Mouse (Mus musculus) lung, embryonic 14.5 days (tissue): ENCODE data around the gene Bcl6b. TPM values are rescaled to one million over a fixed set of nuclear protein-coding genes. Genes with fewer than 3 reads are reported as not detected.
A peak's percentile ranks its signal among the peaks of the same experiment; 100 is the strongest.

Experiments
- ATAC-seq: fragments of 200-750 bp; cut with Nextera tagmentation; 2 replicates; pipeline ENCODE4 v1.8.0; 2017; ENCODE audit warnings: mild to moderate bottlenecking, moderate TSS enrichment, moderate library complexity; ENCODE audit not compliant: insufficient read depth
- DNase-seq: peaks from one replicate; pipeline ENCODE4 v3.0.0-alpha.2; 2015
- H3K27ac ChIP-seq: fragments of 300-500 bp; sonication (generic); 2 replicates; pipeline ENCODE4 v1.5.1; 2014; ENCODE audit warnings: low read depth, mild to moderate bottlenecking, moderate library complexity
- H3K27me3 ChIP-seq: fragments of 300-500 bp; sonication (generic); 2 replicates; pipeline ENCODE4 v1.6.1; 2014; ENCODE audit warnings: low read length, control low read depth; ENCODE audit not compliant: insufficient read depth
- H3K36me3 ChIP-seq: fragments of 300-500 bp; sonication (generic); 2 replicates; pipeline ENCODE4 v1.6.1; 2014; ENCODE audit warnings: control low read depth; ENCODE audit not compliant: insufficient read depth
- H3K4me1 ChIP-seq: fragments of 300-500 bp; sonication (generic); 2 replicates; pipeline ENCODE4 v1.6.1; 2014; ENCODE audit warnings: antibody characterized with exemption, control low read depth; ENCODE audit not compliant: insufficient read depth
- H3K4me2 ChIP-seq: fragments of 300-500 bp; sonication (generic); 2 replicates; pipeline ENCODE4 v1.6.1; 2014; ENCODE audit warnings: mild to moderate bottlenecking
- H3K4me3 ChIP-seq: fragments of 300-500 bp; sonication (generic); 2 replicates; pipeline ENCODE4 v1.5.1; 2014; ENCODE audit warnings: low read depth, low read length
- H3K9ac ChIP-seq: fragments of 300-500 bp; sonication (generic); 2 replicates; pipeline ENCODE4 v1.6.1; 2014
- H3K9me3 ChIP-seq: fragments of 300-500 bp; sonication (generic); 2 replicates; pipeline ENCODE4 v1.6.1; 2016; ENCODE audit warnings: low read depth, low read length, control low read depth
- CTCF ChIP-seq: IDR thresholded peaks from 2 replicates; pipeline ENCODE4 v1.5.1; 2016; ENCODE audit warnings: antibody characterized with exemption, low read depth
- WGBS: fragments of 180-500 bp; shearing (Covaris S2); extraction: QIAGEN DNeasy Blood & Tissue Kit; methylation state at CpG from one replicate; pipeline ENCODE4 v1.1.7; 2014; 5-methylcytosine and 5-hydroxymethylcytosine counted together
- polyA plus RNA-seq: library from polyadenylated mRNA; unstranded; fragments of >200 nt; fragmentation: Nextera tagmentation; extraction: Ambion mirVana; gene quantifications from 2 replicates; pipeline ENCODE4 v1.2.1, GENCODE M21; 2014

Gene Bcl6b
- polyA plus RNA-seq, 1 experiment from 2014 or later: 30.9 TPM

- ATAC-seq: peak; percentile 58; the same call in 1 of the 2 replicates
- peaks cover 37% of the 10 kb centered on the region for H3K27me3 ChIP-seq
- TF ChIP-seq CTCF: peak; percentile 46
These were observed 25.4 kb upstream of the Bcl6b start, which contains the start of gene Alox12 for GRCm38 (mm10) chr11:70254931-70255531. TSS of gene Alox12 (minus strand) at chr11:70255353.

GRCm38 (mm10) chr11:70254337-70254736 is 24.7 kb upstream of the Bcl6b start:
- no peaks in the 10 kb centered on the region for H3K36me3 ChIP-seq
- H3K4me1 ChIP-seq: no peaks in the 10 kb centered on the region
- WGBS: 4% methylated on average over 18 of the region's 18 CpGs
- DNase-seq (no peak), ATAC-seq (no peak)
- H3K9me3 ChIP-seq: no peaks in the 10 kb centered on the region
- H3K27me3 ChIP-seq: peaks cover 37% of the 10 kb centered on the region
- peak overlapping the region; percentile 36; the same call in 1 of the 2 replicates for H3K9ac ChIP-seq
- peak overlapping the region; percentile 30 for H3K4me3 ChIP-seq
- no peak overlapping the region for H3K27ac ChIP-seq
- H3K4me2 ChIP-seq: peak overlapping the region; percentile 60
- TF ChIP-seq CTCF: no peak

More at GRCm38 (mm10) chr11:70254931-70255531, 25.4 kb upstream of the Bcl6b start, which contains the start of gene Alox12:
- Histone ChIP-seq H3K4me2 (peak within 1 kb of the TSS; percentile 60), H3K9me3 (no peaks in the 10 kb centered on the region), H3K36me3 (no peaks in the 10 kb centered on the region), H3K9ac (peak within 1 kb of the TSS; percentile 36), H3K4me1 (no peaks in the 10 kb centered on the region), H3K4me3 (peak within 1 kb of the TSS; percentile 30), H3K27ac (no peak within 1 kb of the TSS)
- peak; percentile 56 for DNase-seq
- 2% methylated on average over 25 of the region's 25 CpGs for WGBS

DNA sequence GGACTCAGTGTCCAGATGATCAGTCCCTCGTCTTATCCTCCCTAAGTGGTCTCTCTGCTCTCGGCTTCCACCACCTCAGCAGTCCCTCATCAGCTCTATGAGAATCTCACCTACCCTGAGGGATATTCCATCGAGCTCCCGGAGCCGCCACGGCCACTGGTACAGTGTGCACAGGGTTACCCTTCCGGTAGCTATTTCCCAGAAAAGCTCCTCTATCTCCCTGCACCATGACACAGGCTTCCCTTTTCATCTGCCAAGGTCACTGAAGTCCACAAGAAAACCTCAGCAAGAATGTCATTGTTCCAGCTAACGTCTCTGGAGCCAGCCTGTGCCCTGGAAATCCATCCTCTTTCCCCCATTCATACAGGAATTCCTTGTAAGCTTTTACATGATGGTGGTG is 22.3 kb upstream of the Bcl6b start:
- DNase-seq (no peak), ATAC-seq (no peak)
- Histone ChIP-seq H3K36me3 (no peaks in the 10 kb centered on the region), H3K4me2 (no peak overlapping the region), H3K9me3 (no peaks in the 10 kb centered on the region), H3K27me3 (peaks cover 37% of the 10 kb centered on the region), H3K9ac (no peak overlapping the region), H3K27ac (no peak overlapping the region), H3K4me3 (no peak overlapping the region), H3K4me1 (no peaks in the 10 kb centered on the region)
- 76% methylated on average over 8 of the region's 8 CpGs for WGBS
- TF ChIP-seq CTCF: no peak

GRCm38 (mm10) chr11:70250150-70250549 is 20.6 kb upstream of the Bcl6b start:
- Histone ChIP-seq H3K4me2 (no peak overlapping the region), H3K4me1 (no peaks in the 10 kb centered on the region), H3K27ac (no peak overlapping the region), H3K27me3 (peaks cover 33% of the 10 kb centered on the region), H3K4me3 (no peak overlapping the region), H3K36me3 (no peaks in the 10 kb centered on the region), H3K9me3 (no peaks in the 10 kb centered on the region), H3K9ac (no peak overlapping the region)
- no peak for TF ChIP-seq CTCF
- ATAC-seq: no peak
- WGBS: 59% methylated on average over 11 of the region's 11 CpGs
- no peak for DNase-seq

DNA sequence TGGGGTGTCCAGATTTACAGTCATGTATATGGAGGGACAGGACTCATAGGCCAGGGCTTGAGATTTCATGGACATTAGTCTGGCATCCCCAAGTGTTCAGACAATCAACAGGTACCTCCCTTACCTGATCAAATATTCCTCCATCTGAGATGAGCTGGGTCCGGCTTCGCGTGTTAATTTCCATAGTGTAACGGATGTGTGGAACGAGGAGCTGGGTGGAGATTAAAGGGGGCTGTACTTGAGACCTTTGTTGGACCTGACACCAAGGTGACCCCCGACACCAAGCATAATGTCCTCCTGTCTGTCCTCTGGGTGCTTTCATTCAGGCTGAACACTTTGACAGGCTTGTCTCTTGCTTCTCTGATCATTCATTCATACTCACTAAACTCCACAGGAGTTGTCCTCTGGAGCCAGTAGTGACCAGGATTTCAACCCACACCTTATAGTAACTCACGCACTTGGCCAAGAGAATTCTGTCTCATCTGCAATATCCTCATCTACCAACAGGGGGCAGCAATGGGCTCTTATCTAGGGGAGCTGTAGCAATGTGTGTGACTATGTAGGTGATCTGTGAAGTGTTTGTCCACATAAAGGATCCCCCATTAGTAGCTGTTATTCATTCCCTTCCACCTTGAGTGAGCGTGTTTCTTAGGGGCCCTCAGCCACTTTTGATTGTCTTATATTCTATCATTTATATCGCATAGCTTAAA is 17.7 kb upstream of the Bcl6b start:
- ATAC-seq (no peak), DNase-seq (peak; percentile 86)
- no peaks in the 10 kb centered on the region for H3K36me3 ChIP-seq
- peak; percentile 83 for TF ChIP-seq CTCF
- no peak overlapping the region for H3K27ac ChIP-seq
- H3K27me3 ChIP-seq: peaks cover 4% of the 10 kb centered on the region
- no peak overlapping the region for H3K4me2 ChIP-seq
- H3K9ac ChIP-seq: no peak overlapping the region
- no peaks in the 10 kb centered on the region for H3K4me1 ChIP-seq
- H3K4me3 ChIP-seq: no peak overlapping the region
- 53% methylated on average over 9 of the region's 9 CpGs for WGBS
- no peaks in the 10 kb centered on the region for H3K9me3 ChIP-seq

DNA sequence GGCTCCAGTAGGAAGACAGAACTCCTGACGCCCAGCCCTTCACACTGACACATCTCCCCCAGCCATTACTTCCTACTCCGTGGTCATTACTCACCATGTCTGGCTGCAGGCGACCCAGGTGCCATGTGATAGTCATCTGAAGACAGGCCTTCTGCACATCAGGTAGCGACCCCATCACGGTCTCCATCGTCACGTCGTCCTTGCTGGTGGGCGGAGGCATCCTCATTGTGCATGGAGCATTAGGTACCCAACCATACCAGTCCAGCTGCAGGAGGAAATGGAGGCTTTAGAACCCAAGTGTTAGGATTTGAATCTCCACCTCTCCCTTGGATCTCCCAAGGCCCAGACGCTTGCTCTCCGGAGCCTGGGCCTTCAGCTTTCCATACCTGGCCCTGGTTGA is 13.0 kb upstream of the Bcl6b start:
- Histone ChIP-seq H3K4me3 (no peak overlapping the region), H3K4me1 (peaks cover 6% of the 10 kb centered on the region; the same call in 1 of the 2 replicates), H3K27me3 (no peaks in the 10 kb centered on the region), H3K27ac (no peak overlapping the region), H3K9ac (no peak overlapping the region), H3K36me3 (no peaks in the 10 kb centered on the region), H3K4me2 (no peak overlapping the region), H3K9me3 (no peaks in the 10 kb centered on the region)
- no peak for ATAC-seq
- TF ChIP-seq CTCF: no peak
- 69% methylated on average over 11 of the region's 11 CpGs for WGBS
- no peak for DNase-seq

GRCm38 (mm10) chr11:70239541-70240279 is 10.1 kb upstream of the Bcl6b start, which contains the start of the genes Gm21988 and Rnasek:
TSS of gene Gm21988 (minus strand) at chr11:70239830.
TSS of gene Rnasek (minus strand) at chr11:70239842.
- H3K27me3 ChIP-seq: no peaks in the 10 kb centered on the region
- 0% methylated on average over 28 of the region's 35 CpGs for WGBS
- H3K4me3 ChIP-seq: peak within 1 kb of the TSS; percentile 89
- TF ChIP-seq CTCF: no peak
- H3K27ac ChIP-seq: peak within 1 kb of the TSS; percentile 95
- peak; percentile 36 for ATAC-seq
- peaks cover 13% of the 10 kb centered on the region for H3K36me3 ChIP-seq
- H3K9ac ChIP-seq: peak within 1 kb of the TSS; percentile 78
- peak; percentile 93 for DNase-seq
- peak within 1 kb of the TSS; percentile 95 for H3K4me2 ChIP-seq
- no peaks in the 10 kb centered on the region for H3K9me3 ChIP-seq
- peaks cover 9% of the 10 kb centered on the region; the same call in 1 of the 2 replicates for H3K4me1 ChIP-seq
